Mouse (Mus musculus) heart, adult 8-10 months (tissue): ENCODE data around the gene Tbc1d7. TPM values are rescaled to one million over a fixed set of nuclear protein-coding genes. Genes with fewer than 3 reads are reported as not detected.

Experiments used
- DNase-seq: peaks from one replicate; pipeline ENCODE4 v3.0.0; 2022; ENCODE audit warnings: low spot score
- total RNA-seq, 4 experiments: library from RNA; stranded (reverse); gene quantifications; 2 replicates each; pipeline ENCODE4 v1.2.4; 2022

The Tbc1d7 gene
- total RNA-seq, 4 experiments from 2014 or later: 30.4 to 34.8 (median 33.0) TPM

GRCm38 (mm10) chr13:43134468-43134867 is 36.8 kb downstream of the Tbc1d7 start:
- peak; percentile 48 for DNase-seq

GRCm38 (mm10) chr13:43133400-43133799 is 37.9 kb downstream of the Tbc1d7 start:
- DNase-seq: peak; percentile 46

GRCm38 (mm10) chr13:43132859-43133258 is 38.4 kb downstream of the Tbc1d7 start:
- DNase-seq: no peak

- peak; percentile 51 for DNase-seq
Observed at GRCm38 (mm10) chr13:43131741-43132191, 39.5 kb downstream of the Tbc1d7 start.

GRCm38 (mm10) chr13:43130161-43130560 is 41.1 kb downstream of the Tbc1d7 start:
- DNase-seq: no peak

GRCm38 (mm10) chr13:43124683-43125074 is 46.6 kb downstream of the Tbc1d7 start:
- no peak for DNase-seq

- peak; percentile 34 for DNase-seq
Observed at GRCm38 (mm10) chr13:43123895-43124682, 47.2 kb downstream of the Tbc1d7 start.

- DNase-seq: peak; percentile 36
Observed at GRCm38 (mm10) chr13:43122306-43123070, 48.8 kb downstream of the Tbc1d7 start.

- DNase-seq: no peak
Observed at GRCm38 (mm10) chr13:43113141-43113540, 58.2 kb downstream of the Tbc1d7 start.

GRCm38 (mm10) chr13:43112707-43113106 is 58.6 kb downstream of the Tbc1d7 start:
- no peak for DNase-seq

- DNase-seq: no peak
Observed at GRCm38 (mm10) chr13:43112280-43112679, 59.0 kb downstream of the Tbc1d7 start.

GRCm38 (mm10) chr13:43104496-43104895 is 66.8 kb downstream of the Tbc1d7 start:
- DNase-seq: no peak

GRCm38 (mm10) chr13:43102943-43103342 is 68.4 kb downstream of the Tbc1d7 start:
- no peak for DNase-seq

Other genes starting within 250 kb of the Tbc1d7 start
- 10 to 100 TPM; 28.2 to 33.9 (median 30.5) TPM for gene Gfod1, start 132.7 kb upstream of the Tbc1d7 start, total RNA-seq
- gene Sirt5, start 194.0 kb upstream of the Tbc1d7 start, total RNA-seq: 10 to 100 TPM; 57.4 to 64.4 (median 63.0) TPM
- gene Nol7, start 226.9 kb upstream of the Tbc1d7 start, total RNA-seq: 100 to 1,000 TPM in 3 of 4 experiments, 10 to 100 TPM in 1; 84.2 to 130 (median 113) TPM